Comparison of ENCODE assay signal across 8 mouse cellular contexts in the genomic region with DNA sequence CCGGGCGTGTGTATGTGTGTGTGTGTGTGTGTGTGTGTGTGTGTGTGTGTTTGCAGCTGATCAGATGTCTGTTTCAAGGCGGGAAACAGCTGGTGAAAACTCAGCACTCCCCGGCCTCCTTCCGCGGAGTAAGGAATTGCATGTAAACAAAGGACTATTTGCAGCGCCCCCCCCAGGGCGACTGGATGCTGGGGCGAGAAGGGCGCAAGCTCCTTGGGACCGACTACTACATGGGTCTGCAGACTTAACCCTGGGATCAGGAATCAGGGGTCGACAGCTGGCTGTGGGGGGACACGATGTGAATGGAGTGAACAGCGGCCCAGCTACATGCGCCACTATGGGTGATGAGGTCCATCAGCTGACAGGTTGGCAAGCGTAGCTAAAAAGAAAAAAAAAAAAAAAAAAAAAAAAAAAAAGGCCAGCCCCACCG. TPM values are rescaled to one million over a fixed set of nuclear protein-coding genes. Genes with fewer than 3 reads are reported as not detected.
A peak's percentile ranks its signal among the peaks of the same experiment; 100 is the strongest.
DNase-seq lines count a peak whose midpoint lies in the region; ATAC-seq and TF ChIP-seq lines count a peak whose summit lies in the region.

A gene (minus strand): TSS at position 140 of the 430 bp plus-strand sequence.

- peak within 1 kb of the TSS; percentile 76 for H3K4me3 ChIP-seq in embryonic facial prominence, embryonic 13.5 days
- peak within 1 kb of the TSS; percentile 70 for H3K4me3 ChIP-seq in kidney, embryonic 14.5 days (ENCODE audit: low read length)
- peak within 1 kb of the TSS; percentile 81 for H3K4me3 ChIP-seq in limb, embryonic 14.5 days (replicated peaks; ENCODE audit: low read length)
- peak within 1 kb of the TSS; percentile 81 for H3K4me3 ChIP-seq in midbrain, embryonic 16.5 days (ENCODE audit: low read depth, low read length)

- TF ChIP-seq POLR2A in limb, embryonic 14.5 days (IDR thresholded peaks at IDR 0.05; ENCODE audit: borderline replicate concordance, extremely low read depth, insufficient read depth, insufficient read length) = no peak

- H3K4me1 ChIP-seq in embryonic facial prominence, embryonic 13.5 days = peaks cover 27% of the 10 kb centered on the region
- peaks cover 17% of the 10 kb centered on the region for H3K4me1 ChIP-seq in kidney, embryonic 14.5 days (ENCODE audit: control insufficient read depth, insufficient read depth, low read length)
- H3K4me1 ChIP-seq in limb, embryonic 14.5 days (ENCODE audit: control insufficient read depth, insufficient read depth, low read length) = peaks cover 17% of the 10 kb centered on the region
- H3K4me1 ChIP-seq in midbrain, embryonic 16.5 days (ENCODE audit: control insufficient read depth, insufficient read depth, low read length) = peaks cover 17% of the 10 kb centered on the region

- H3K27ac ChIP-seq in embryonic facial prominence, embryonic 13.5 days = peak within 1 kb of the TSS; percentile 97
- H3K27ac ChIP-seq in kidney, embryonic 14.5 days (ENCODE audit: low read depth, low read length) = peak within 1 kb of the TSS; percentile 95
- peak within 1 kb of the TSS; percentile 93 for H3K27ac ChIP-seq in limb, embryonic 14.5 days (replicated peaks; ENCODE audit: low read depth, low read length)
- H3K27ac ChIP-seq in midbrain, embryonic 16.5 days (ENCODE audit: low read length) = peak within 1 kb of the TSS; percentile 86

- peak; percentile 94 for DNase-seq in 3T3-L1 (ENCODE audit: low read depth, low spot score)
- peak; percentile 81 to 88 for DNase-seq in adrenal gland, postnatal 36 days
- DNase-seq in heart, adult 9 months (ENCODE audit: low spot score in 2 of 2) = peak; percentile 89 to 92
- peak; percentile 89 for DNase-seq in limb, embryonic 14.5 days (ENCODE audit: low spot score)
- DNase-seq in spleen, postnatal 10 days (ENCODE audit: low spot score in 2 of 2) = peak; percentile 74 to 86

- H3K9ac ChIP-seq in embryonic facial prominence, embryonic 13.5 days = peak within 1 kb of the TSS; percentile 82
- H3K9ac ChIP-seq in kidney, embryonic 14.5 days (ENCODE audit: low read depth, low read length) = peak within 1 kb of the TSS; percentile 86
- H3K9ac ChIP-seq in limb, embryonic 14.5 days (ENCODE audit: low read depth, low read length, severe bottlenecking) = peak within 1 kb of the TSS; percentile 77
- H3K9ac ChIP-seq in midbrain, embryonic 16.5 days (ENCODE audit: low read depth, low read length) = peak within 1 kb of the TSS; percentile 82

- WGBS in embryonic facial prominence, embryonic 13.5 days = 0% methylated on average over 17 of the region's 17 CpGs
- 1% methylated on average over 15 of the region's 17 CpGs for WGBS in kidney, embryonic 14.5 days
- WGBS in limb, embryonic 14.5 days = under 1% methylated on average over 16 of the region's 17 CpGs
- 0% methylated on average over 17 of the region's 17 CpGs for WGBS in midbrain, embryonic 16.5 days

- peak within 1 kb of the TSS; percentile 90 for H3K4me2 ChIP-seq in embryonic facial prominence, embryonic 13.5 days
- H3K4me2 ChIP-seq in kidney, embryonic 14.5 days (replicated peaks; ENCODE audit: low read depth, low read length) = peak within 1 kb of the TSS; percentile 86
- H3K4me2 ChIP-seq in limb, embryonic 14.5 days (replicated peaks; ENCODE audit: low read depth, low read length, severe bottlenecking) = peak within 1 kb of the TSS; percentile 78
- H3K4me2 ChIP-seq in midbrain, embryonic 16.5 days (ENCODE audit: low read length) = peak within 1 kb of the TSS; percentile 89

- ATAC-seq in embryonic facial prominence, embryonic 13.5 days (ENCODE audit: insufficient number of reproducible peaks, insufficient read depth, low FRiP score, low TSS enrichment, low read depth) = peak; percentile 4; the same call in 1 of the 2 replicates
- ATAC-seq in kidney, embryonic 14.5 days (ENCODE audit: low FRiP score, low TSS enrichment) = peak; percentile 33
- peak; percentile 60 for ATAC-seq in limb, embryonic 14.5 days (ENCODE audit: low FRiP score, low read depth)
- peak; percentile 16 for ATAC-seq in midbrain, embryonic 16.5 days

- 0 out of 2 replicates have a peak, but pooled peaks cover 6% of the 10 kb centered on the region for H3K36me3 ChIP-seq in embryonic facial prominence, embryonic 13.5 days
- H3K36me3 ChIP-seq in kidney, embryonic 14.5 days (ENCODE audit: control insufficient read depth, insufficient read depth, low read length) = no peaks in the 10 kb centered on the region
- no peaks in the 10 kb centered on the region for H3K36me3 ChIP-seq in limb, embryonic 14.5 days (ENCODE audit: control insufficient read depth, insufficient read depth, low read length)
- H3K36me3 ChIP-seq in midbrain, embryonic 16.5 days (ENCODE audit: control insufficient read depth, insufficient read depth, low read length) = no peaks in the 10 kb centered on the region

- H3K9me3 ChIP-seq in embryonic facial prominence, embryonic 13.5 days = no peaks in the 10 kb centered on the region
- no peaks in the 10 kb centered on the region for H3K9me3 ChIP-seq in kidney, embryonic 14.5 days (ENCODE audit: control insufficient read depth, low read length)
- no peaks in the 10 kb centered on the region for H3K9me3 ChIP-seq in limb, embryonic 14.5 days (ENCODE audit: control insufficient read depth, low read length)
- H3K9me3 ChIP-seq in midbrain, embryonic 16.5 days (replicated peaks; ENCODE audit: control insufficient read depth, low read length, poor library complexity, severe bottlenecking) = no peaks in the 10 kb centered on the region

- no peaks in the 10 kb centered on the region for H3K27me3 ChIP-seq in embryonic facial prominence, embryonic 13.5 days
- H3K27me3 ChIP-seq in kidney, embryonic 14.5 days (ENCODE audit: control insufficient read depth, insufficient read depth, low read length) = no peaks in the 10 kb centered on the region
- H3K27me3 ChIP-seq in limb, embryonic 14.5 days (ENCODE audit: control insufficient read depth, insufficient read depth, low read length) = no peaks in the 10 kb centered on the region
- no peaks in the 10 kb centered on the region for H3K27me3 ChIP-seq in midbrain, embryonic 16.5 days (ENCODE audit: control insufficient read depth, insufficient read depth, low read depth, low read length)

RNA-seq across cellular contexts. Expression of the gene that starts here (rescaled TPM):
- total RNA-seq in adrenal gland, postnatal 36 days (2021) = 1 to 10 TPM; 3.2 to 7.9 TPM
- 27.0 and 33.2 TPM in 2 replicates for polyA plus RNA-seq in embryonic facial prominence, embryonic 13.5 days (2015; fragmentation: Nextera tagmentation; extraction: Ambion mirVana)
- 24.5 and 25.7 TPM in 2 replicates for polyA plus RNA-seq in kidney, embryonic 14.5 days (2014; fragmentation: Nextera tagmentation; extraction: Ambion mirVana)
- 29.9 and 31.5 TPM in 2 replicates for polyA plus RNA-seq in limb, embryonic 14.5 days (2012; rRNA removed)
- 19.6 and 22.8 TPM in 2 replicates for polyA plus RNA-seq in limb, embryonic 14.5 days (2014; fragmentation: Nextera tagmentation; extraction: Ambion mirVana)
- polyA plus RNA-seq in midbrain, embryonic 16.5 days (2015; fragmentation: Nextera tagmentation; extraction: Ambion mirVana) = 8.0 and 9.1 TPM in 2 replicates

Comparison
In these comparisons a context has a peak if more than half of its experiments do, and no peak if none do; other contexts are left out.
1. Peak in every context shown above with its lines: DNase-seq, ATAC-seq, H3K4me3 ChIP-seq and H3K27ac ChIP-seq.
2. ATAC-seq: peak in every context shown above with its lines; median percentile 60 in limb, embryonic 14.5 days; 33 in kidney, embryonic 14.5 days; 16 in midbrain, embryonic 16.5 days; 4 in embryonic facial prominence, embryonic 13.5 days.